Mouse (Mus musculus) limb, embryonic 14.5 days (tissue): ENCODE results near the gene Gprin2. TPM values are rescaled to one million over a fixed set of nuclear protein-coding genes. Genes with fewer than 3 reads are reported as not detected.
A peak's percentile ranks its signal among the peaks of the same experiment; 100 is the strongest.

ENCODE experiments used
- ATAC-seq: fragments of 200-750 bp; cut with Nextera tagmentation; 2 replicates; pipeline ENCODE4 v1.8.0; 2017; ENCODE audit warnings: low read depth, moderate number of reproducible peaks, moderate TSS enrichment; ENCODE audit not compliant: low FRiP score
- DNase-seq: peaks from one replicate; pipeline ENCODE4 v3.0.0-alpha.2; 2015; ENCODE audit warnings: low spot score
- H3K27ac ChIP-seq: fragments of 300-500 bp; sonication (generic); replicated peaks from 2 replicates; pipeline ENCODE4 v1.5.1; 2014; ENCODE audit warnings: low read depth, mild to moderate bottlenecking, low read length, moderate library complexity, mixed read lengths
- H3K27me3 ChIP-seq: fragments of 300-500 bp; sonication (generic); 2 replicates; pipeline ENCODE4 v1.6.1; 2014; ENCODE audit warnings: low read length, mixed read lengths; ENCODE audit not compliant: control insufficient read depth, insufficient read depth
- H3K36me3 ChIP-seq: fragments of 300-500 bp; sonication (generic); 2 replicates; pipeline ENCODE4 v1.6.1; 2014; ENCODE audit warnings: mild to moderate bottlenecking, low read length, moderate library complexity, mixed read lengths; ENCODE audit not compliant: control insufficient read depth, insufficient read depth
- H3K4me1 ChIP-seq: fragments of 300-500 bp; sonication (generic); 2 replicates; pipeline ENCODE4 v1.6.1; 2014; ENCODE audit warnings: antibody characterized with exemption, low read length, mixed read lengths; ENCODE audit not compliant: control insufficient read depth, insufficient read depth
- H3K4me2 ChIP-seq: fragments of 300-500 bp; sonication (generic); replicated peaks from 2 replicates; pipeline ENCODE4 v1.6.1; 2014; ENCODE audit warnings: low read depth, mild to moderate bottlenecking, low read length, moderate library complexity; ENCODE audit not compliant: severe bottlenecking
- H3K4me3 ChIP-seq: fragments of 300-500 bp; sonication (generic); replicated peaks from 2 replicates; pipeline ENCODE4 v1.5.1; 2014; ENCODE audit warnings: low read length
- H3K9ac ChIP-seq: fragments of 300-500 bp; sonication (generic); 2 replicates; pipeline ENCODE4 v1.6.1; 2014; ENCODE audit warnings: mild to moderate bottlenecking, low read depth, low read length, moderate library complexity; ENCODE audit not compliant: severe bottlenecking
- H3K9me3 ChIP-seq: fragments of 300-500 bp; sonication (generic); 2 replicates; pipeline ENCODE4 v1.6.1; 2016; ENCODE audit warnings: low read length; ENCODE audit not compliant: control insufficient read depth
- POLR2A ChIP-seq: fragments of 200-500 bp; IDR thresholded peaks from 2 replicates; pipeline ENCODE4 v1.8.0; 2012; ENCODE audit warnings: inconsistent platforms, mild to moderate bottlenecking, moderate library complexity, borderline replicate concordance; ENCODE audit not compliant: insufficient read depth, insufficient read length; ENCODE audit errors: extremely low read depth
- WGBS: fragments of 180-500 bp; shearing (Covaris S2); extraction: QIAGEN DNeasy Blood & Tissue Kit; methylation state at CpG from one replicate; pipeline ENCODE4 v1.1.7; 2014; 5-methylcytosine and 5-hydroxymethylcytosine counted together
- polyA plus RNA-seq, 2 experiments: library from polyadenylated mRNA; depleted of rRNA in 1 of 2; stranded (reverse) in 1 of 2; unstranded in 1 of 2; fragments of >200 nt; fragmentation: Nextera tagmentation in 1 of 2; extraction: Ambion mirVana in 1 of 2; gene quantifications; 2 replicates each; pipeline versions ENCODE4 v1.2.1 to v1.2.3; 2012 to 2014

The Gprin2 gene
- polyA plus RNA-seq, 2 experiments: 0.81 to 1.2 TPM

GRCm38 (mm10) chr14:34154601-34155337 lies 46.7 kb downstream of the Gprin2 start:
- Histone ChIP-seq H3K4me3 (no peak overlapping the region), H3K9me3 (no peaks in the 10 kb centered on the region), H3K4me1 (peaks cover 5% of the 10 kb centered on the region; the same call in 1 of the 2 replicates), H3K4me2 (no peak overlapping the region), H3K36me3 (no peaks in the 10 kb centered on the region), H3K9ac (no peak overlapping the region), H3K27me3 (no peaks in the 10 kb centered on the region), H3K27ac (no peak overlapping the region)
- peak; percentile 70 for DNase-seq
- ATAC-seq: no peak
- WGBS: 53% methylated on average over 9 of the region's 9 CpGs
- TF ChIP-seq POLR2A: no peak

- Histone ChIP-seq H3K9me3 (no peaks in the 10 kb centered on the region), H3K9ac (no peak within 1 kb of the TSS), H3K4me1 (peaks cover 5% of the 10 kb centered on the region; the same call in 1 of the 2 replicates), H3K27ac (no peak within 1 kb of the TSS), H3K36me3 (no peaks in the 10 kb centered on the region), H3K4me2 (peak within 1 kb of the TSS; percentile 32; the same call in 1 of the 2 replicates), H3K27me3 (no peaks in the 10 kb centered on the region), H3K4me3 (no peak within 1 kb of the TSS)
- no peak for TF ChIP-seq POLR2A
- no peak for ATAC-seq
- DNase-seq: peak; percentile 16
- WGBS: 16% methylated on average over 14 of the region's 16 CpGs
Measured at GRCm38 (mm10) chr14:34152342-34152741, 49.1 kb downstream of the Gprin2 start, which contains the start of gene Npy4r. Npy4r (minus strand) TSS chr14:34152489.

GRCm38 (mm10) chr14:34142915-34143314 lies 58.5 kb downstream of the Gprin2 start:
- Histone ChIP-seq H3K4me3 (no peak overlapping the region), H3K36me3 (no peaks in the 10 kb centered on the region), H3K9ac (no peak overlapping the region), H3K4me1 (0 out of 2 replicates have a peak, but pooled peaks cover 3% of the 10 kb centered on the region), H3K4me2 (no peak overlapping the region), H3K9me3 (no peaks in the 10 kb centered on the region), H3K27ac (no peak overlapping the region), H3K27me3 (no peaks in the 10 kb centered on the region)
- 89% methylated on average over 10 of the region's 10 CpGs for WGBS
- no peak for TF ChIP-seq POLR2A
- DNase-seq (no peak), ATAC-seq (no peak)

DNA sequence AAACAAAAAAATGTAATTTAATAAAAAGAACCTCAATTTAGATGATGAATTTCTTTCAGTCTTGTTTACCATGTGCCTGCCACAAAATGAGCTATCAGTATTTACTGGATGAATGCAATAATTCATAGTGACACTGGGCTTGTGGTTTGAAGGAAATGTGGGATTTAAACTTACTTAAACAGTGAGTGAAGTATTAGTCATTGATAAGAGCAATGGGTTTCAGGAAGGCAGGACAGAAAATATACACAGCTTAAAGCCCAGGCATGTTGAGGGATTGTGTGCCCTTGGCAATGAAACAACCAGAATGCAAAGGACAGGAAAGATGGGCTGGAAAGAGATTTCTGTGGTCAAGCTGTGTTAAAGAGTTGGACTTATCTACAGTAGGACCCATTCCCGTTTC lies 59.1 kb downstream of the Gprin2 start:
- H3K9me3 ChIP-seq: no peaks in the 10 kb centered on the region
- H3K4me3 ChIP-seq: no peak overlapping the region
- TF ChIP-seq POLR2A: no peak
- no peaks in the 10 kb centered on the region for H3K27me3 ChIP-seq
- no peak for ATAC-seq
- 70% methylated on average over 1 of the region's 1 CpGs for WGBS
- no peaks in the 10 kb centered on the region for H3K36me3 ChIP-seq
- DNase-seq: no peak
- H3K27ac ChIP-seq: no peak overlapping the region
- H3K4me1 ChIP-seq: 0 out of 2 replicates have a peak, but pooled peaks cover 3% of the 10 kb centered on the region
- no peak overlapping the region for H3K9ac ChIP-seq
- H3K4me2 ChIP-seq: no peak overlapping the region

DNA sequence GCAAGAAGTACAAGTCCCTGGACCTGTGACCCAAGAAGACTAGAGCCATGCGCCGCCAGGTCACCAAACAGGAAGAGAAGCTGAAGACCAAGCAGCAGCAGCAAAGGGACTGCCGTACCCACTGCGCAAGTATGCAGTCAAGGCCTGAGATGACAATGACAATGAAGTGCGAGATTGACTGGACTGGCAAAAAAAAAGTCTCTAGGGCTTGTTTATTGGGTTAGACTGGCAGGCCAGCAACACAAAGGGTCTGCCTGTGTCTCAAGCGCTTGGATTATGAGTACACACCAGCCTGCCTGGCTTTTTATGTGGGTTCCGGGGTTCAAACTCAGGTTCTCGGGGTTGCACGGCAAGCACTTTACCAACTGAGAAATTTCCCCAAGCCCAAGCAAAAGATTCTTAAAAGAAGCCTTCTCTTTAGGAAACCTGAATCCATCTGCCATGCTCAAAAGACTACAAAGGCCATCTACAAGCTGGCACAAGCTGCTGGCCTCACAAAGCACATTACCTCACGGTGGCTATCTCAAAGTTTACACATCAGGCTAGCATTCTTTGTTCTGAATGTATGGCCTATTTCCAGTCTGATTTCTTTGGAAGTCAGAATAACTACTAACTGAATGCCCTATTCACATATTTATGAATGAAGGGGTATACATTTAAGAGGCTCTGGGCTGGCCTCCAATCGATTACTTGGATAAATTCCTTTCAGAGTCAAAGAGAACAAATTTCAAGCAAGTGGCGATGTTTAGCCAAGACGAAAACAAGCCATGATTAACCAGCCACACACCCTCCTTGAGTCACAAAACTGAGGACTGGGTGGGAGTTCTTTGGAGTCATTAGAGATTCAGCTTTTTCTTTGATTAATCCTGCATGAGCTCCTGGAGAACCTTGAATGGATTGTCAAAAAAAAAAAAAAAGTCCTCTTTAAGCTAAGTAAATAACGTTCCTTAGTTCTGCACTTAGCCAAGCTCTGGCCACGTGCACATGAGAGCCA lies 61.5 kb downstream of the Gprin2 start:
- Histone ChIP-seq H3K4me2 (no peak overlapping the region), H3K9ac (no peak overlapping the region), H3K4me3 (no peak overlapping the region), H3K36me3 (no peaks in the 10 kb centered on the region), H3K27me3 (no peaks in the 10 kb centered on the region), H3K4me1 (0 out of 2 replicates have a peak, but pooled peaks cover 3% of the 10 kb centered on the region), H3K9me3 (no peaks in the 10 kb centered on the region), H3K27ac (no peak overlapping the region)
- TF ChIP-seq POLR2A: no peak
- DNase-seq: no peak
- WGBS: 84% methylated on average over 15 of the region's 15 CpGs
- ATAC-seq: no peak

Other genes starting within 250 kb of the Gprin2 start
- not detected in 2 replicates for gene Rbp3, start 247.7 kb downstream of the Gprin2 start, polyA plus RNA-seq (2012; rRNA removed)
- gene Rbp3, start 247.7 kb downstream of the Gprin2 start, polyA plus RNA-seq (2014; fragmentation: Nextera tagmentation; extraction: Ambion mirVana): not detected in 2 replicates
- gene Zfp488, start 222.9 kb downstream of the Gprin2 start, polyA plus RNA-seq (2012; rRNA removed): 0.65 and 0.77 TPM in 2 replicates
- gene Zfp488, start 222.9 kb downstream of the Gprin2 start, polyA plus RNA-seq (2014; fragmentation: Nextera tagmentation; extraction: Ambion mirVana): 0.21 and 0.30 TPM in 2 replicates
- not detected in 2 replicates for gene Gm30083, start 186.5 kb downstream of the Gprin2 start, polyA plus RNA-seq (2012; rRNA removed)
- gene Gm30083, start 186.5 kb downstream of the Gprin2 start, polyA plus RNA-seq (2014; fragmentation: Nextera tagmentation; extraction: Ambion mirVana): not detected in 2 replicates
- not detected in 2 replicates for gene Gm5460, start 184.9 kb downstream of the Gprin2 start, polyA plus RNA-seq (2012; rRNA removed)
- gene Gm5460, start 184.9 kb downstream of the Gprin2 start, polyA plus RNA-seq (2014; fragmentation: Nextera tagmentation; extraction: Ambion mirVana): not detected in 2 replicates
- gene Antxrl, start 148.9 kb downstream of the Gprin2 start, polyA plus RNA-seq (2012; rRNA removed): not detected in 2 replicates
- not detected in 2 replicates for gene Antxrl, start 148.9 kb downstream of the Gprin2 start, polyA plus RNA-seq (2014; fragmentation: Nextera tagmentation; extraction: Ambion mirVana)
- gene Anxa8, start 115.7 kb downstream of the Gprin2 start, polyA plus RNA-seq (2012; rRNA removed): 14.5 and 23.7 TPM in 2 replicates
- 35.9 and 42.5 TPM in 2 replicates for gene Anxa8, start 115.7 kb downstream of the Gprin2 start, polyA plus RNA-seq (2014; fragmentation: Nextera tagmentation; extraction: Ambion mirVana)
- gene A630023A22Rik, start 98.9 kb downstream of the Gprin2 start, polyA plus RNA-seq (2012; rRNA removed): not detected in 2 replicates
- not detected in 2 replicates for gene A630023A22Rik, start 98.9 kb downstream of the Gprin2 start, polyA plus RNA-seq (2014; fragmentation: Nextera tagmentation; extraction: Ambion mirVana)
- gene Npy4r, start 49.2 kb downstream of the Gprin2 start, polyA plus RNA-seq (2012; rRNA removed): 0.01 and 0.06 TPM in 2 replicates
- 0.06 TPM in 1 of 2 replicates, not detected in the other for gene Npy4r, start 49.2 kb downstream of the Gprin2 start, polyA plus RNA-seq (2014; fragmentation: Nextera tagmentation; extraction: Ambion mirVana)
- gene Syt15, start 17.9 kb upstream of the Gprin2 start, polyA plus RNA-seq (2012; rRNA removed): 0.65 and 0.83 TPM in 2 replicates
- 0.51 and 0.53 TPM in 2 replicates for gene Syt15, start 17.9 kb upstream of the Gprin2 start, polyA plus RNA-seq (2014; fragmentation: Nextera tagmentation; extraction: Ambion mirVana)
- gene Shld2, start 108.8 kb upstream of the Gprin2 start, polyA plus RNA-seq (2012; rRNA removed): 5.1 and 6.7 TPM in 2 replicates
- 11.2 and 11.7 TPM in 2 replicates for gene Shld2, start 108.8 kb upstream of the Gprin2 start, polyA plus RNA-seq (2014; fragmentation: Nextera tagmentation; extraction: Ambion mirVana)
- gene Glud1, start 109.1 kb upstream of the Gprin2 start, polyA plus RNA-seq (2012; rRNA removed): 67.1 and 67.3 TPM in 2 replicates
- 81.2 and 93.9 TPM in 2 replicates for gene Glud1, start 109.1 kb upstream of the Gprin2 start, polyA plus RNA-seq (2014; fragmentation: Nextera tagmentation; extraction: Ambion mirVana)
- gene Fam25c, start 153.8 kb upstream of the Gprin2 start, polyA plus RNA-seq (2012; rRNA removed): 7.1 and 23.5 TPM in 2 replicates
- 30.0 and 45.6 TPM in 2 replicates for gene Fam25c, start 153.8 kb upstream of the Gprin2 start, polyA plus RNA-seq (2014; fragmentation: Nextera tagmentation; extraction: Ambion mirVana)
- 2.1 and 3.8 TPM in 2 replicates for gene Sncg, start 173.1 kb upstream of the Gprin2 start, polyA plus RNA-seq (2012; rRNA removed)
- gene Sncg, start 173.1 kb upstream of the Gprin2 start, polyA plus RNA-seq (2014; fragmentation: Nextera tagmentation; extraction: Ambion mirVana): 3.0 and 3.6 TPM in 2 replicates
- gene Mmrn2, start 173.8 kb upstream of the Gprin2 start, polyA plus RNA-seq (2012; rRNA removed): 4.5 and 4.7 TPM in 2 replicates
- gene Mmrn2, start 173.8 kb upstream of the Gprin2 start, polyA plus RNA-seq (2014; fragmentation: Nextera tagmentation; extraction: Ambion mirVana): 6.9 and 7.7 TPM in 2 replicates